Mouse (Mus musculus) midbrain, postnatal 0 days (tissue): ENCODE data around the gene Mapk7. TPM values are rescaled to one million over a fixed set of nuclear protein-coding genes. Genes with fewer than 3 reads are reported as not detected.

ENCODE experiments used
- ATAC-seq: fragments of 200-750 bp; cut with Nextera tagmentation; 2 replicates; pipeline ENCODE4 v1.8.0; 2017; ENCODE audit warnings: moderate number of reproducible peaks, mild to moderate bottlenecking, moderate TSS enrichment, moderate library complexity; ENCODE audit not compliant: low FRiP score
- DNase-seq: peaks from one replicate; pipeline ENCODE4 v3.0.0-alpha.2; 2015; ENCODE audit warnings: low spot score
- H3K27ac ChIP-seq: fragments of 300-500 bp; sonication (generic); 2 replicates; pipeline ENCODE4 v1.5.1; 2014; ENCODE audit warnings: low read depth, mild to moderate bottlenecking, low read length, mixed read lengths
- H3K27me3 ChIP-seq: fragments of 300-500 bp; sonication (generic); 2 replicates; pipeline ENCODE4 v1.6.1; 2014; ENCODE audit warnings: low read length, control low read depth, mixed read lengths; ENCODE audit not compliant: insufficient read depth
- H3K36me3 ChIP-seq: fragments of 300-500 bp; sonication (generic); 2 replicates; pipeline ENCODE4 v1.6.1; 2014; ENCODE audit warnings: low read length, control low read depth, mixed read lengths; ENCODE audit not compliant: insufficient read depth
- H3K4me1 ChIP-seq: fragments of 300-500 bp; sonication (generic); 2 replicates; pipeline ENCODE4 v1.6.1; 2014; ENCODE audit warnings: mild to moderate bottlenecking, control low read depth, antibody characterized with exemption, low read length, mixed read lengths; ENCODE audit not compliant: insufficient read depth
- H3K4me2 ChIP-seq: fragments of 300-500 bp; sonication (generic); 2 replicates; pipeline ENCODE4 v1.6.1; 2014; ENCODE audit warnings: low read depth, mild to moderate bottlenecking, low read length, mixed read lengths; ENCODE audit not compliant: poor library complexity, severe bottlenecking
- H3K4me3 ChIP-seq: fragments of 300-500 bp; sonication (generic); 2 replicates; pipeline ENCODE4 v1.5.1; 2014; ENCODE audit warnings: low read depth, mild to moderate bottlenecking, low read length, moderate library complexity
- H3K9ac ChIP-seq: fragments of 300-500 bp; sonication (generic); replicated peaks from 2 replicates; pipeline ENCODE4 v1.6.1; 2014; ENCODE audit warnings: mild to moderate bottlenecking, low read length, moderate library complexity, mixed read lengths; ENCODE audit not compliant: poor library complexity, severe bottlenecking
- H3K9me3 ChIP-seq: fragments of 300-500 bp; sonication (generic); 2 replicates; pipeline ENCODE4 v1.6.1; 2016; ENCODE audit warnings: low read length, control low read depth
- CTCF ChIP-seq: IDR thresholded peaks from 2 replicates; pipeline ENCODE4 v1.5.1; 2016; ENCODE audit warnings: antibody characterized with exemption, mild to moderate bottlenecking
- WGBS: fragments of 180-500 bp; shearing (Covaris S2); extraction: QIAGEN DNeasy Blood & Tissue Kit; methylation state at CpG from one replicate; pipeline ENCODE4 v1.1.7; 2014; 5-methylcytosine and 5-hydroxymethylcytosine counted together
- polyA plus RNA-seq: library from polyadenylated mRNA; unstranded; fragments of >200 nt; fragmentation: Nextera tagmentation; extraction: Ambion mirVana; gene quantifications from 2 replicates; pipeline ENCODE4 v1.2.1, GENCODE M21; 2015
- total RNA-seq: library from RNA; depleted of rRNA; stranded (reverse); fragments of >200 nt; gene quantifications from 2 replicates; pipeline ENCODE4 v1.2.3, GENCODE M21; 2014

Gene Mapk7
- total and polyA plus RNA-seq, 2 experiments from 2014 or later: 36.9 to 46.1 TPM

DNA sequence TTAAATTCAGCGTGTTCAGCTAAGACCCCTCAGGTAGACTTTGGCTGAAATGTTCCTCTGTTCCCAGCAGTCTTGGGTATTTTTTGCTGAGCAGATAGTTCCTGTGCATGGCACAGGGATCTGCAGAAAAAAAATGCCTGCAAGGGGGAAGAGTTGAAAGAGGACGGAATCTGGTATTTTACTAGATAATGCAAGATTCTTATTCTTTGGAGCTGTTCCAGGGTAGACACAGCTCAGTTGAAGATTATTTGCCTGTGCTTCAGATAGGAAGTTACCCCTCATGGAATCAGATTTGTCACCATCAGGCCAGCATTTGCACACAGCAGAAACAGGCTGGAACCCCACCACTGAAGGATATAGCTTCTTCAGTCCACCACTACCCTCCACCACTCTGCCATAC, 1.3 kb upstream of the Mapk7 start:
- no peak for ATAC-seq
- H3K27ac ChIP-seq: no peak overlapping the region
- H3K4me2 ChIP-seq: no peak overlapping the region
- 91% methylated on average over 2 of the region's 2 CpGs for WGBS
- TF ChIP-seq CTCF: no peak
- no peak overlapping the region for H3K4me3 ChIP-seq
- DNase-seq: no peak
- H3K9me3 ChIP-seq: no peaks in the 10 kb centered on the region
- H3K27me3 ChIP-seq: no peaks in the 10 kb centered on the region
- H3K4me1 ChIP-seq: peaks cover 8% of the 10 kb centered on the region; the same call in 1 of the 2 replicates
- peaks cover 11% of the 10 kb centered on the region for H3K36me3 ChIP-seq
- no peak overlapping the region for H3K9ac ChIP-seq

DNA sequence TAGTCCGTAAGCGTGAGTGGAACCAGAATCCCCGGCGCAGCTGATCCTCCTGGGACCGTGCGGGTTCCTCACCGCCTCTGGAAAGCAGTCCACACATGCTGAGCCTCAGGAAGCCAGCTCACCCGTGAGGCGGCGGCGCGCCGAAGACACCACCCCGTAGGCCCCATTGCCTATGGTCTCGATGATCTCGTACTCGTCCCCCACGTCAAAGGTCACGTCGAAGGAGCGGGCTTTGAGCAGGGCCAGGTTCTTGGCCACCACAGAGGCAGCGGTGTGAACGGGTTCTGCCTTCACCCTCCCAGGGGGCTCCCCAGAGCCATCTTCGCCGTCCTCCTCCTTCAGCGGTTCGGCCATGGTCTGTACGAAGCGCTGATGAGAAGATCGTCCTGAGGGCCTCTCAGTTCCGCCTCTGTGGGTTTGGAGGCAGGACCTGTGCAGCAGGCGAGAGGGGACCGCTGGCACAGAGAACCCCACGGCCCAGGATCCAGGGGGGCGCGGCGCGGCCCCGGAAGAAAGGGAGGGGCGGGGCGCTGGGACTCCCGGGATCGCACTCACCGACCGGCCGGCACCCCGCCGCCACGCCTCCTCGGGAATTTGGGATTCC, 579 bp downstream of the Mapk7 start:
- Histone ChIP-seq H3K4me2 (peak overlapping the region; percentile 73), H3K4me3 (peak overlapping the region; percentile 81), H3K9ac (peak overlapping the region; percentile 89), H3K36me3 (peaks cover 28% of the 10 kb centered on the region), H3K27ac (peak overlapping the region; percentile 87), H3K9me3 (no peaks in the 10 kb centered on the region), H3K4me1 (peaks cover 12% of the 10 kb centered on the region; the same call in 1 of the 2 replicates), H3K27me3 (no peaks in the 10 kb centered on the region)
- ATAC-seq (peak; percentile 53), DNase-seq (peak; percentile 24)
- TF ChIP-seq CTCF: no peak
- WGBS: under 1% methylated on average over 44 of the region's 50 CpGs

DNA sequence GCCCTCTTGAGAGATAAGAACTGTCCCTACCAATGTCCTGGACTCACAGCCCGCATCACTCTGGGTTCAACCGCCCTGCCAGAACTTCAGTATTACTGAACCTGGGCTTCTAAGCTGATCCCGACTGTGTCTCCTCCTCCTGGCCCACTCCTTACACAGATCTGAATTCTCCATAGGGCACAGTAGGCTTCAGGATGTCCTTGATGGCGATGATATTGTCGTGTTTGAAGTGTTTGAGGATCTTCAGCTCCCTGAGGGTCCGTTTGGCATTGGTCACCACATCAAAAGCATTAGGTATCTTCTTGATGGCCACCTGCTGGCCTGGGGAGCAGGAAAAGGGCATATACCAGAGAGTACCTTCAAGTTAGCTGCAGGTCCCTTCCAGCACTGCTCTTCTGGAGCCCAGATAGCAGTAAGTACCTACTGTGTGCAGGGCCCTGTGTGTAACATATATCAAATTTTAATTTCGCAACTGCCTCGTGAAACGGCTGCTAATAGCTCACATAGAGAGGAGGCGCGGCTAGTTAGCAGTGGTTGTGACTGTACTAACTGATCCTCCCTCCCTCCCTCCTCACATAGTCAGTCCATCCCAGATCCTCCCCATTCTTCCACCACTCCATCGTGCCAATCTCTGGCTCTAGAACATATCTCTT, 1.3 kb downstream of the Mapk7 start:
- H3K4me2 ChIP-seq: peak overlapping the region; percentile 73
- no peaks in the 10 kb centered on the region for H3K9me3 ChIP-seq
- H3K9ac ChIP-seq: peak overlapping the region; percentile 89
- H3K4me3 ChIP-seq: peak overlapping the region; percentile 81
- TF ChIP-seq CTCF: no peak
- peaks cover 12% of the 10 kb centered on the region; the same call in 1 of the 2 replicates for H3K4me1 ChIP-seq
- no peak for ATAC-seq
- H3K27me3 ChIP-seq: no peaks in the 10 kb centered on the region
- peaks cover 35% of the 10 kb centered on the region for H3K36me3 ChIP-seq
- peak overlapping the region; percentile 87; the same call in 1 of the 2 replicates for H3K27ac ChIP-seq
- 74% methylated on average over 12 of the region's 12 CpGs for WGBS
- DNase-seq: no peak

DNA sequence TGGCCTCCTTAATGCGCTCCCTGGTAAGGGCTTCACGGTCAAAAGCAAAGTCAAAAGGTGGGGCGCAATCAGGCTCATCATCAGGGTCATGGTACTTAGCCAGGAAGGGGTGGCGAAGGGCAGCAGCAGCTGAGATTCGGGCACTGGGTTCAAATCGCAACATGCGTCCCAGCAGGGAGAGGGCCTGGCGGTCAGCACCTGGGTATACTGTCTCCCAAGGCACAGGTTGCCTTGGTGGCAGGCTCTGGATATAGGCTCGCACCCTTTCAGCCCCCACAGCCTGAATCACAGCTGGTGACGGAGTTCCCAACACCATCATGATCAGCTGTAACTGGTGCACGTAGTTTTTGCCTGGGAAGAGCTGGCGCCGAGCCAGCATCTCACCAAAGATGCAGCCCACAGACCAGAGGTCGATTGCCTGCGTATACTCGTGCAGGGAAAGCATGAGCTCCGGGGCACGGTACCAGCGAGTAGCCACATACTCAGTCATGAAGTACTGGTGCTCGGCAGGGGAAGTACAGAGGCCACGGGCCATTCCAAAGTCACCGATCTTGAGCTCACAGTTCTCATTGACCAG, 3.2 kb downstream of the Mapk7 start:
- peaks cover 12% of the 10 kb centered on the region; the same call in 1 of the 2 replicates for H3K4me1 ChIP-seq
- DNase-seq: no peak
- ATAC-seq: no peak
- H3K27me3 ChIP-seq: no peaks in the 10 kb centered on the region
- no peak overlapping the region for H3K9ac ChIP-seq
- H3K36me3 ChIP-seq: peaks cover 36% of the 10 kb centered on the region
- no peak overlapping the region for H3K27ac ChIP-seq
- H3K4me3 ChIP-seq: no peak overlapping the region
- no peak overlapping the region for H3K4me2 ChIP-seq
- H3K9me3 ChIP-seq: no peaks in the 10 kb centered on the region
- WGBS: 93% methylated on average over 22 of the region's 22 CpGs
- TF ChIP-seq CTCF: no peak

DNA sequence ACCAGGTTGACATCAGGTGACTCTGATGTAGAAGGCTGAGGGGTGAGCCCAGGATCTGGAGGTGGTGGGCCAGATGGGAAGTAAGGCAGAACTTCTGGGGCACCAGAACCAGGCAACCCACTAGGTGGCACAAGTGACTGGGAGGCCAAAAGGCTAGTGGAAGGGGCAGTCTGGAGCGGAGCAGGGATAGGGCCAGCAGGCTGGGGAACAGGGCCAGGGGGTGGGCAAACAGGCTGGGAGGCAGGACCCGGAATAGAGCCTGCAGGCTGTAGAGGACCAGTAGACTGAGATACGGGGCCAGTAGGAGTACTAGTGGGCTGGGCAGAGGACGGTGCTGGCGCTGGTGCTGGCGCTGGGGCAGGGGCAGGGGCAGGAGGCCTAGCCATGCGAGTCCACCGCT, 4.3 kb downstream of the Mapk7 start:
- peaks cover 36% of the 10 kb centered on the region for H3K36me3 ChIP-seq
- H3K9me3 ChIP-seq: no peaks in the 10 kb centered on the region
- no peak overlapping the region for H3K27ac ChIP-seq
- H3K4me3 ChIP-seq: no peak overlapping the region
- DNase-seq (no peak), ATAC-seq (no peak)
- H3K27me3 ChIP-seq: no peaks in the 10 kb centered on the region
- no peak for TF ChIP-seq CTCF
- 92% methylated on average over 8 of the region's 8 CpGs for WGBS
- H3K4me1 ChIP-seq: peaks cover 12% of the 10 kb centered on the region; the same call in 1 of the 2 replicates
- no peak overlapping the region for H3K4me2 ChIP-seq
- H3K9ac ChIP-seq: no peak overlapping the region

DNA sequence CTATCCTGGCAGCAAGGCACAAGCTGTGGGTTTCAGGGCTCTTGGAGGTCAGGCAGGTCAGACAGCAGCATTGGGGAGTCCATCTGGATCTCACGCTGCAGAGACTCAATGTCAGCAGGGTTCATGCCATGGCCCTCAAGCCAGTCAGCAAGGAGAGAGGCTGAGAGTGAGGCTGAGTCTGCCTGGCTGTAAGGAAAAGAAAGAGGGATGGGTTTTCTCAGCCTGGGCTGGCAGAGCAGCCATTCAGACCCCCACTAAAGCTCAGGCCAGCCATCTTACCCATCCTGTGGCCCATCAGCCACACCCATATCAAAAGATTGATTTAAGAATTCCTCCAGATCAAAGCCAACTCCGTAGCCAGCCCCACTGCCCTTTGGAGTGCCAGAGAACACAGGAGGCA, 5.1 kb downstream of the Mapk7 start:
- no peak for DNase-seq
- ATAC-seq: no peak
- peaks cover 36% of the 10 kb centered on the region for H3K36me3 ChIP-seq
- H3K27me3 ChIP-seq: no peaks in the 10 kb centered on the region
- no peak overlapping the region for H3K4me3 ChIP-seq
- no peak for TF ChIP-seq CTCF
- no peak overlapping the region for H3K27ac ChIP-seq
- H3K9me3 ChIP-seq: no peaks in the 10 kb centered on the region
- peaks cover 12% of the 10 kb centered on the region; the same call in 1 of the 2 replicates for H3K4me1 ChIP-seq
- no peak overlapping the region for H3K4me2 ChIP-seq
- 90% methylated on average over 2 of the region's 2 CpGs for WGBS
- no peak overlapping the region for H3K9ac ChIP-seq
